Mouse (Mus musculus): ENCODE results near the gene Wbp1l. TPM values are rescaled to one million over a fixed set of nuclear protein-coding genes. Genes with fewer than 3 reads are reported as not detected.
A peak's percentile ranks its signal among the peaks of the same experiment; 100 is the strongest.

Wbp1l gene
- polyA plus RNA-seq, 1 experiment from 2014 or later, result 52.3 TPM

GRCm38 (mm10) chr19:46606718-46607117, 7.8 kb downstream of the Wbp1l start:
- Histone ChIP-seq H3K9me3 (replicated peaks) (no peaks in the 10 kb centered on the region), H3K27ac (no peak overlapping the region), H3K36me3 (peaks cover 75% of the 10 kb centered on the region), H3K4me1 (peaks cover 9% of the 10 kb centered on the region; the same call in 1 of the 2 replicates), H3K4me3 (no peak overlapping the region), H3K27me3 (ENCODE audit: low read depth, poor library complexity, severe bottlenecking) (no peaks in the 10 kb centered on the region)
- no peak for DNase-seq (ENCODE audit: low spot score)
- 95% methylated on average over 13 of the region's 13 CpGs for WGBS

GRCm38 (mm10) chr19:46607424-46607823, 8.5 kb downstream of the Wbp1l start:
- WGBS, result 73% methylated on average over 7 of the region's 7 CpGs
- Histone ChIP-seq H3K27me3 (ENCODE audit: low read depth, poor library complexity, severe bottlenecking) (no peaks in the 10 kb centered on the region), H3K9me3 (replicated peaks) (no peaks in the 10 kb centered on the region), H3K36me3 (peaks cover 78% of the 10 kb centered on the region), H3K4me3 (no peak overlapping the region), H3K27ac (no peak overlapping the region), H3K4me1 (peaks cover 9% of the 10 kb centered on the region; the same call in 1 of the 2 replicates)
- DNase-seq (ENCODE audit: low spot score), result no peak

GRCm38 (mm10) chr19:46608158-46608557, 9.3 kb downstream of the Wbp1l start:
- H3K9me3 ChIP-seq (replicated peaks), result no peaks in the 10 kb centered on the region
- H3K27me3 ChIP-seq (ENCODE audit: low read depth, poor library complexity, severe bottlenecking), result no peaks in the 10 kb centered on the region
- peaks cover 74% of the 10 kb centered on the region for H3K36me3 ChIP-seq
- no peak overlapping the region for H3K4me3 ChIP-seq
- WGBS, result 97% methylated on average over 7 of the region's 7 CpGs
- no peak overlapping the region for H3K27ac ChIP-seq
- no peak for DNase-seq (ENCODE audit: low spot score)
- peaks cover 9% of the 10 kb centered on the region; the same call in 1 of the 2 replicates for H3K4me1 ChIP-seq

- WGBS, result 81% methylated on average over 11 of the region's 11 CpGs
- no peaks in the 10 kb centered on the region for H3K9me3 ChIP-seq (replicated peaks)
- H3K36me3 ChIP-seq, result peaks cover 50% of the 10 kb centered on the region
- H3K27ac ChIP-seq, result no peak overlapping the region
- H3K4me3 ChIP-seq, result no peak overlapping the region
- no peak for DNase-seq (ENCODE audit: low spot score)
- H3K4me1 ChIP-seq, result peaks cover 21% of the 10 kb centered on the region
- no peaks in the 10 kb centered on the region for H3K27me3 ChIP-seq (ENCODE audit: low read depth, poor library complexity, severe bottlenecking)
These were observed 17.5 kb downstream of the Wbp1l start for GRCm38 (mm10) chr19:46616378-46616777.

- H3K27ac ChIP-seq, result no peak overlapping the region
- H3K4me3 ChIP-seq, result no peak overlapping the region
- no peak for DNase-seq (ENCODE audit: low spot score)
- 91% methylated on average over 8 of the region's 8 CpGs for WGBS
- peaks cover 47% of the 10 kb centered on the region for H3K36me3 ChIP-seq
- H3K9me3 ChIP-seq (replicated peaks), result no peaks in the 10 kb centered on the region
- H3K4me1 ChIP-seq, result peaks cover 30% of the 10 kb centered on the region
- no peaks in the 10 kb centered on the region for H3K27me3 ChIP-seq (ENCODE audit: low read depth, poor library complexity, severe bottlenecking)
These were observed 18.5 kb downstream of the Wbp1l start for GRCm38 (mm10) chr19:46617361-46617760.

GRCm38 (mm10) chr19:46618322-46618721, 19.4 kb downstream of the Wbp1l start:
- Histone ChIP-seq H3K4me1 (peaks cover 40% of the 10 kb centered on the region), H3K36me3 (peaks cover 43% of the 10 kb centered on the region), H3K27me3 (ENCODE audit: low read depth, poor library complexity, severe bottlenecking) (no peaks in the 10 kb centered on the region), H3K9me3 (replicated peaks) (no peaks in the 10 kb centered on the region), H3K4me3 (no peak overlapping the region), H3K27ac (no peak overlapping the region)
- no peak for DNase-seq (ENCODE audit: low spot score)
- 90% methylated on average over 9 of the region's 9 CpGs for WGBS

- Histone ChIP-seq H3K27ac (no peak overlapping the region), H3K4me3 (no peak overlapping the region), H3K27me3 (ENCODE audit: low read depth, poor library complexity, severe bottlenecking) (no peaks in the 10 kb centered on the region), H3K9me3 (replicated peaks) (no peaks in the 10 kb centered on the region), H3K36me3 (peaks cover 36% of the 10 kb centered on the region), H3K4me1 (peaks cover 47% of the 10 kb centered on the region)
- DNase-seq (ENCODE audit: low spot score), result no peak
- WGBS, result 84% methylated on average over 19 of the region's 19 CpGs
These were observed 20.1 kb downstream of the Wbp1l start for GRCm38 (mm10) chr19:46619001-46619400.

GRCm38 (mm10) chr19:46619518-46619917, 20.6 kb downstream of the Wbp1l start:
- Histone ChIP-seq H3K27ac (no peak overlapping the region), H3K4me1 (peaks cover 52% of the 10 kb centered on the region), H3K9me3 (replicated peaks) (no peaks in the 10 kb centered on the region), H3K4me3 (no peak overlapping the region), H3K27me3 (ENCODE audit: low read depth, poor library complexity, severe bottlenecking) (no peaks in the 10 kb centered on the region), H3K36me3 (peaks cover 31% of the 10 kb centered on the region)
- no peak for DNase-seq (ENCODE audit: low spot score)
- WGBS, result 95% methylated on average over 6 of the region's 6 CpGs

- Histone ChIP-seq H3K27ac (0 out of 2 replicates have a peak overlapping the region, but pooled peaks have one; percentile 9), H3K4me3 (no peak overlapping the region), H3K36me3 (peaks cover 33% of the 10 kb centered on the region), H3K4me1 (peaks cover 59% of the 10 kb centered on the region), H3K9me3 (replicated peaks) (no peaks in the 10 kb centered on the region), H3K27me3 (ENCODE audit: low read depth, poor library complexity, severe bottlenecking) (no peaks in the 10 kb centered on the region)
- WGBS, result 85% methylated on average over 14 of the region's 14 CpGs
- DNase-seq (ENCODE audit: low spot score), result no peak
These were observed 21.3 kb downstream of the Wbp1l start for GRCm38 (mm10) chr19:46620016-46620808.

GRCm38 (mm10) chr19:46621236-46622183, 22.6 kb downstream of the Wbp1l start:
- Histone ChIP-seq H3K4me3 (no peak overlapping the region), H3K4me1 (peaks cover 60% of the 10 kb centered on the region), H3K27ac (peak overlapping the region; percentile 83), H3K27me3 (ENCODE audit: low read depth, poor library complexity, severe bottlenecking) (no peaks in the 10 kb centered on the region), H3K36me3 (peaks cover 36% of the 10 kb centered on the region), H3K9me3 (replicated peaks) (no peaks in the 10 kb centered on the region)
- 75% methylated on average over 19 of the region's 19 CpGs for WGBS
- DNase-seq (ENCODE audit: low spot score), result no peak

- no peaks in the 10 kb centered on the region for H3K9me3 ChIP-seq (replicated peaks)
- H3K4me3 ChIP-seq, result peak overlapping the region; percentile 46
- no peak for DNase-seq (ENCODE audit: low spot score)
- peaks cover 60% of the 10 kb centered on the region for H3K4me1 ChIP-seq
- H3K36me3 ChIP-seq, result peaks cover 45% of the 10 kb centered on the region
- peak overlapping the region; percentile 83 for H3K27ac ChIP-seq
- no peaks in the 10 kb centered on the region for H3K27me3 ChIP-seq (ENCODE audit: low read depth, poor library complexity, severe bottlenecking)
- 47% methylated on average over 12 of the region's 12 CpGs for WGBS
These were observed 23.8 kb downstream of the Wbp1l start for GRCm38 (mm10) chr19:46622659-46623193.

GRCm38 (mm10) chr19:46623194-46623667, 24.3 kb downstream of the Wbp1l start:
- H3K4me1 ChIP-seq, result peaks cover 60% of the 10 kb centered on the region
- no peaks in the 10 kb centered on the region for H3K27me3 ChIP-seq (ENCODE audit: low read depth, poor library complexity, severe bottlenecking)
- DNase-seq (ENCODE audit: low spot score), result peak; percentile 59
- 1% methylated on average over 16 of the region's 16 CpGs for WGBS
- no peaks in the 10 kb centered on the region for H3K9me3 ChIP-seq (replicated peaks)
- H3K4me3 ChIP-seq, result peak overlapping the region; percentile 46
- peak overlapping the region; percentile 83 for H3K27ac ChIP-seq
- peaks cover 45% of the 10 kb centered on the region for H3K36me3 ChIP-seq
